Mouse (Mus musculus) retina, postnatal 7 days (tissue): ENCODE measurements at regions not wholly inside any gene's neighbourhood (a gene's known extent, or its start where the extent isn't known, plus 50 kb on each side); places are given as distances from the start of the nearest gene placed in this dataset.

Experiments used
- DNase-seq: peaks from one replicate; pipeline ENCODE4 v3.0.0-alpha.2; 2012; ENCODE audit warnings: low read depth, low spot score

DNA sequence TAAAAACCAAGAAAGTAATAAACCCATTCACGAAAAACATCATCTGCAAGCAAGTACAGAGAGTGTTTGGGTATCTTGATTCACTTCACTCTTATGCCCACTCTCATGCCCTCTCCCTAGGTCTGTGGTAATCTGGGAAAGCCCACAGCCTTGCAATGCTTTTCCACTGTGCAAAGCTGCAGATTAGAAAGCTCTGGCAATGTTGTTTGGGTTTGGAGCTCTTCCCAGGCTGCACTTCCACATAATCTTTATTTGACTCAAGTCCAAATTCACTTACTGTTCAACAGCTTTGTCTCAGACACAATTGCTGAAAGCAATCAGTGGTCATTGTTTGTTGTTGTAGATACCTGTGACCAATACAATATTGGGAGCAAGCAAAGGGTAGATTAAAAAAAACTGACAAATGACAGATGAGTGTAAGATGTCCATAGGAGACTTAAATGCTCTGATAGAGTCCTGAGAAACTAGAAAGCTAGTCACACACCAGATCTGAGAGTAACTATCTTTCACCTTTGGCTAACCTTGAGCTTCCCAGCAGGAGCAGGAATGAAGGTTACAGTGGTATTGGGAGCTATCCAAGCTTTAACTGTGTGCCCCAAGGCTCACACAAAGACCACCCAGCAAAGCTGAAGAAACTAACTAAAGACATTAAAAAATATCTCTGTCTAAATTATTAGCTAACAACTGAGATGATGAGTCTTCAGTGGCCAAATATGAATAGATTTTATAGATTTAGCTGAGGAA is 325.7 kb upstream of the Klf12 start:
- DNase-seq: no peak

DNA sequence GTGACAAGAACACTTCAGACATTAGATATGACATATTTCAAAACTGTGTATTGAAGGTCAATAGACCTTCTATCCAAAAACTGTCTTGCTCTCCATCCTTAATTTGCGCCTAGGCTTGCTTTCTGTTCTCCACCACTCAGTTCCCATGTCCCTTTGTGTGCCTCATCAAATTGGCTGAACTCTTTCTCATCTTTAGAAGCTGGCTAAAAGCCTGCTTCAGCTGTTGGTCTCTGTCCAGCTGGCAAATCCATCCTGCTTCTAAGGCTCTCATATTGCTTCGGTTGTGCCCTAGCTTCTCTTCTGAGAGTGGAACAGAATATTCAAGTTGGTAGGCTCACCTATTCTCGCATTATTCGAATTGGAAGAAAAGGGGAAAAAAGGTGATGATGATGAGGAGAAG is 322.6 kb upstream of the Klf12 start:
- DNase-seq: no peak

DNA sequence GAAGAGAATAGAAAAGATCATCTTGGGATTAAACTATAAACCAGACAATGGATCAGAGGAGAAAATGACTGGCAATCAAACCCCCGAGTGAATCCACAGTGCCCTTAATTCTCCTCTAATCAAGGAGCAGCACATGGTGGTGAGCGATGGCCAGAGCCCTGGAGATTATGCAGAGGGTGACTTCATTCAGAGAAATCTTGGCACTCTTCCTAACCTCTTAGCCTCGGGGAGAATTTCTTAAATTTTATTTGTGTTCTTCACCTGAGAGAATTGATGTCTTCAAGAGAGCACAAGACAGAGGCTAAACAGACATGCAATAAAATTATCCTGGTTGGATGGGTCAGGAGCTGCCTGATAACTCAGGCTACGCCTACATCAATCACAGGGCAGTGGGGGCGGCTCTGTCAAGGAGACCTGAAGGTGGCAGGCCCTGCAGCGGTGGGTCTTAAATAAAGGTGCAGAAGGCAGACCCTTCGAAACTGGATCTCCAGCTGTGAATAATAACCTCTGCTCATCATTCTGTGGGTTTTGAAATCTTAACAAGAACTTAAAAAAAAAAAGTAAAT is 316.5 kb upstream of the Klf12 start:
- DNase-seq: no peak

DNA sequence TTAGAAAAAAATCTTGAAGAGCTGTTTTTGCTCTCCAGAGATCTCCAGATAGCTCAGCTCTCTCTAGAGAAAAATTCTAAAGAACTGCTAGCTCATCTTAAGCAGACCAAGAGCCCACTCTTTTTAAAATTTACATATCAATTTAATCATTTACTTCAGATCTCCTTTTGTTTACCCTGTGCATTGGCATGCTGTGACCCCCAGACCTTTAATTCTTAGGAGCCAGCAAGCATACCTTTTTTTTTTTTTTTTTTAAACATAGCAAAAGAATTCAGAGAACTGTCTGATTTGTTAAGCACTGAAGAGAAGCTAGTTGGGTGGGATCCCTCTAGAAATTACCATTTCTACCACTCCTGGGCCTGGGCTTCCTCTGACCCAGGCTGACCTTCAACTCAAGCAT is 285.5 kb upstream of the Klf12 start:
- DNase-seq: no peak

DNA sequence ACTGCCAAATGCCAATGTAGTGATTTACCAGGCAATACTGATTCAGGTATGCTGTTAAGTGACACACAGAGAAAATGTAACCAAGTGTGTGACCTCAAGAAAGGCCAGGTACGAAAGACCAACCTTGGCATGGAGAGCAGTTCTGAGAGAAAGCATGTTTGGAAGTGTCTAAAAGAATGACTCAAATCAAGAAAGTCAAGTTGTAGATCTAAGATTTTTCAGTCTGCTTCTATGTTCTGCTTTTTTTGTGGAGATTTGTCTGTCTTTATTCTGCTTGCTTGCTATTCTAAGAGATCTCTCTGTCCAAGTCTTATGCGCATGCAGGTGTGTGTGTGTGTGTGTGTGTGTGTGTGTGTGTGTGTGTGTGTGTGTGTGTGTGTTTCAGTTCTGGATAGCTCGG is 277.4 kb upstream of the Klf12 start:
- no peak for DNase-seq

DNA sequence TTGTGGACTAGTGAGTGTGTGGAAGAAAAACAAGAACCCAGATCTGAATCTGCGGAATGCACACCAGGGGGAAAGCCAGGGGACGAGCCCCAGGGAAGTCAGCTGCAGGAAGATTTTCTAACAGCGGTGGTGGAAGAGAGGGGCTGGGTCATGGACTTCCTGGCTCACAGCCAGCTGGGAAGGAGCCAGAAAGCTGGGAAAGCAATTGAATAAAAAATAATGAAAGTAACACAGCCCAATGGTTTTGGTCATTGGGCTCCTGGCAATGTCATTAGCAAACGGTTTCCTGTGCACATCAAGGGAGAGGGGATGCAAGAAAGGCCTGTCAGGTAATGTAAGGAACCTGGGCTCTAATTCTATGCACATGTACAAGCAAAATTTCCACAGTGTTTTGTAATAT is 273.9 kb upstream of the Klf12 start:
- DNase-seq: peak; percentile 37

DNA sequence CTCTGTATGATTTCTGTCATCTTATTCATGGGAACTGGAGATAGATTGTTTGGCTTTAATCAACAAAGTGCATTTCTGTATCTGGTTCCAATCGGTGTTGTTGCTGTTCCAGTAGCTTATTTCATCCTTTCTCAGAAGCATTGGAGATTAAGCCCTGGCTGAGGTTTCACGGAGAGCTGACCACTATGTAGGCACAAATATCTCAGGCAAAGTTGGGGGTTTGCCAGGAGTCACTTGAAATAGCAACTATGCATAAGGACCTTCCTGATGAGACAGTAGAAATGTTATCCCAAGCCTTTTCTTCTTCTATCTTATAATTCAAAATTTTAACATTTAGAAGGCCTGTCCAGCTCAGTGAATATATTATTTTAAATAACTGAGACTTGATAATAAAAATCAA is 268.0 kb upstream of the Klf12 start:
- no peak for DNase-seq

DNA sequence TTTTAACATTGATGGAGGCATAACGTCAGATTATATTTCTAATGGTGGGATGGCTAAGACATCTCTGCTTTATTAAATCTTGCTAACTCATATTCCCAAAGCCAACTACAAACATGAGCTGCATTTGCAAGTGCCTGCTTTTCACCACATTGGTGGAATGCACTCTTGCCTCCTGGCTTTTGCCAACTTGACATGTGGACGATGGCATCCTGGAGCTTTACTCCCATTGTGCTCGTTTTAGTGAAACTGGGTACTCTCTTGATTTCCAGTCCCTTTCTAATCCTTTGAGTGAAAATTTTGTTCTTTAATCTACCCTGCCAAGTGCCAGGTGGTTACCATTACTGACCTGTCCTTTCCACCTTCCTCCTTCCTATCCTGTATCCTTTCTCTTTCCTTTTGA is 265.8 kb upstream of the Klf12 start:
- DNase-seq: no peak

DNA sequence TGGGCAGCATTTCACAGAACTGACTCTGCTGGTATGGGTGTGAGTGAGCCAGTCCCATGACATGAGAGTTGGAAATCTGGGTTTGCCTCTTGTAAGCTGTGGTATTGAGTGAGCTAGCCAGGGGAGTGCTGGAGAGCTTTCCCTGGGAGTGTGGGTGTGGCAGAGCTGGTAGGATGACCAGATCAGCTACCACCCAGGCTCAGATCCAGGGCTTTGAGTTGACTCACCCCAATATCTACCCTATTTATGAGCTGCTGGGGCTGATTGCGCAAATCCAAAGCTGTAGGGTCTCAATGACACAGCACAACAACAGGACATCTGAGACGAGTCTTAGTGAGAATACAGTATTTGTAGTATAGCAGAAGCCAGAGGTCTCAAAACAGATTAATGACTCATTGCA is 245.7 kb upstream of the Klf12 start:
- no peak for DNase-seq

DNA sequence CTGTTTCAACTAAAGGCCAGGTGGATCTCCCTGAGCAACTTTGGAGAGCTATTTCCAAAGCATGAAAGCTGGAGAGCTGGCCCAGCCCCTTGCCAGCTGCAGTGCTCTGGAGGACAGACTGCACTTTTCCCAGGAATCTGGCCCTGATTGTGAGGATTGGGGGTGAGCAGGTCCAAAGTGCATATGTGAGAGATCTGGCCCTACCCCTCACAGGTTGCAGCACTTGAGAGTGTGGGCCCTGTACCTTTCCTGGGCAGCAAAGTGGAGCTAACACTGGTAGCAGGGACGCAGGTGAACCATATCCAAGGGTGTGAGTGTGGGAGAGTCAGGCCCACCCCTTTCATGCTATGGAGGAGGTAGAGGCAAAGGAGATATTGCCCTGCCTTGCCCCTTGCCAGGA is 245.3 kb upstream of the Klf12 start:
- DNase-seq: no peak

DNA sequence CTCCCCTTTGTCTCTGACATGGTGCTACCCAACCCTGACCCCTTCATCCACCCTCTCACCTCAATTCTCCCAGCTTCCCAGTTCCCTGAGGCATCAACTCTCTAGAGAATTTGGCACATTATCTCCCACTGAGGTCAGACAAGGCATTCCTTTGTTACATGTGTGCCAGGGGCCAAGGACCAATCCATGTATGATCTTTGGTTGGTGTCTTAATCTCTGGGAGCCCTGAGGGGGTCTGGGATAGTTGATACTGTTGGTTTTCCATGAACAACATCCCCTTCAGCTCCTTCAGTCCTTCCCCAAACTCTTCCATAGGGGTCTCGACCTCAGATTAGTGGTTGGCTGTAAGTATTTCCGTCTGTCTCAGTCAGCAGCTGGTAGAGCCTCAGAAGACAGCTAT is 224.9 kb upstream of the Klf12 start:
- no peak for DNase-seq

DNA sequence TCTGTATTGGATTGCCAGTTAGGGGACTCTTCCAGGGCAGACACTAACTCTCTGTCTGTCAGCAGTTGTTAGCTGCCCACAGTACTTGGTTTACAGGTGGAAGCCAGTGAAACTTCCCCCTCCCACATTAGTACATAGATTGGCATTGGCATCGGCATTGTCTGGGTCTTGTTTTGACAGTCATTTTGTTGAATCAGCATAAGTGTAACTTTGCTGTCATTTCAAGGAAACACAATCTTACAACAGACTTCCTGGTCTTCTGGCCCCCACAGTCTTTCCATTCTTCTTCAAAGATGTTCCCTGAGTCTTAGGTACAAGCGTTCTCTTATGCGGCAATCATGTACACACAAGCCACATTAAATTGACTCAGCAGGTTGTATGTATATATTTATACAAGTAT is 223.6 kb upstream of the Klf12 start:
- no peak for DNase-seq

DNA sequence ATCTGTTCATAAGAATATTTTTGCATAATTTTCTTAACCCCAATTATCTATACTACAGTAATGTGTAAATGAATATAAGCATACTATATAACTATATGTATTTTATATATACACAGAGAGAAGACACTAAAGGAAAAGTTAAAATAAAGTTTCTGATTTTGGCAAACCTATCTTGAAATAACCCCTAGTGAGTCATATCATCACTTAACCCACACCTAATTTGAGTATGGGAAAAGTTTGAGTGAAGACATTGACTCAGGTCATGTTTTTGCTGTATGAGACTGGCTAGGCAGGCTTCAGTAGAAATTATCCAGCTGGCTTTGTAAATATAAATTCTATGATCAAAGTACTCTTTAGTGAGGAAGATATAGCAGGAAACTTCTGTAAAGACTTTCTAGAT is 223.1 kb upstream of the Klf12 start:
- no peak for DNase-seq

DNA sequence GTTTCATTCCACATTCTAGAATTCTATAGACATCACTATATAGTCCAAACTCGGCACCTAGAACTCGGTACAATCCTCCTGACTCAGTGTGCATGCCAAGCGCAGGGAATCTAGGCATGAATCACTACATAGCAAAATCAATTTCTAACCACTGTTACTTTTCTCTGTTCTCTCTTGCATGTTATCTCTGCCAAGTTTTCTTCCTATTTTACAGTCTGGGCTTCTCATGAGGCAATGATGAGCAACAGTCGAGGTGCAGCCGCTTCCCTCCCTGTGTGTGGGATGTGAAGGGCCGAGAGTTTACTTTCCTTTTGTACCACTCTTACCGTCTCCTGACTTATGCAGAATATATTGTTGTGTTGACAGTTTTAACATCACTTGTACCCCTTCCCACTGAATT is 204.4 kb upstream of the Klf12 start:
- no peak for DNase-seq

DNA sequence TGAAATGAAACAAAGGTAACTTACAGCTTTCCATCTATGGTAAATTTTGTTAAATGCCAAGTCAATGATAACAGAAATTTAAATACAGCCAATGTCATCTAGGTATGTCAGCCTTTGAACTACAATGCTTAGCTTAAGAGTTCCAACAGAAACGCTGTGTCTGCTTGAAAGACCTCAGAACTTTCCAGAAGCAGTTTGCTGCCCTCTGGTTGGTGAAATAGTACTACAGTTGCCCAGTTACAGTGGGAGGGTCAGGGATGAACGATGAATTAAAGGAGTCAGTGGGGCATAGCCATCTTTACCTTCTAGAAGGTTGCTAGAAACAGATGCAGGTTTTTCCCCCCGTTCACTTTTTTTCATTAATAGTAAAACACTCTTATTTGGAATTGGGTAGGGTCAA is 201.0 kb upstream of the Klf12 start:
- DNase-seq: no peak

DNA sequence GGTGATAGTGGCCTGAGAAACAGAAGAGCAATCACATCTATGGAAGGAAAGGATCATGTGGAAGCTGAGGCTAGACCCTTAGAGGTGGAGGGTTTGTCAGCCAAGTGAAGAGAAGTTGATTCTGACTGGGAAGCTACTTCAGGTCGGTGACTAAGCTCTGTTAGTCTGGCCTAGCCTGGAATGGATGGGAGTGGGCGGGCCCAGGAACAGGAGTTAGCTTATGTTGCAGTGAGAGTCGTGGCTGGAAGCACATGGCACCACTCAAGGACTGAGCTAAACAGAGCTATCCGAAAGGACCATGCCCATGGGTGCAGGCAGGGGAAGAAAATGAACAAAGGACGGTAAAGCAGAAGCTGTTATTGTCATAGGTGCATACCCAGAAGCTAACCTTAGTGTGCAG is 199.6 kb upstream of the Klf12 start:
- no peak for DNase-seq

DNA sequence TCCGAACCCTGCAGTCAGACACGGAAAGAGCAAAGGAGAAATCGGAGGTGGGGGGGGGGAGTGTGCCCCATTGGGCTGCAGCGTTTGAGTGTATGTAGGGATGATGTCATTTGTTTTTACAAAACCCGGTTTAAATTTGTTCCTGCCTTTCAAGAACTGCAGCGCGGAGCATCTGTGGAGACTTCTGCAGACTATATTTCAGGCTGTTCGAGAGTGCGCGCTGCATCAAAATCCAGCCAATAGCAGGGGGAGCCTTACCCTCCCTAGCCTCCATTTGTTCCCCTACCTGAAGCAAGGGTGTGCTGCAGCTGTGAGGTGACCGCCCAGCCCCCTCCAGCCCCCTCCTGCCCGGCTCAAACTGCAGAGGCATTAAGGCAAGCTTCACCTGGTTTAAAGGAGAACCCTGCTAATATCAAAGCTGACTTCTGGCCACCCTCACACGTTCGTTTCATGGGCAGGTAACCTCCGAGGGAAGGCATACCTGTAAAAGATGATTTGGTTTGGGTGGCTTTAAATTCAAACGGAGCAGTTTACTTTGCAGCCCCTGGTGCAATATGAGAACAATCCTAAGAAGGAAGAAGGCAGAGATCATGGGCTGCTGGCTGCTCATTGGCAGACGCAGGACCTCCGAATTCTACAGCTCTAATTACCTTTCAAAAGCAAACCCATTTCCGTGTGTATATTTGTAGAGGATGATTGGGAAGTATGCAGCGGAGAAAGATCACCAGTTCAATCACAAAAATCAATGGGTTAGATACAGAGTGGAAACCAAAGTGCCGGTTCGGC is 193.3 kb upstream of the Klf12 start:
- no peak for DNase-seq

DNA sequence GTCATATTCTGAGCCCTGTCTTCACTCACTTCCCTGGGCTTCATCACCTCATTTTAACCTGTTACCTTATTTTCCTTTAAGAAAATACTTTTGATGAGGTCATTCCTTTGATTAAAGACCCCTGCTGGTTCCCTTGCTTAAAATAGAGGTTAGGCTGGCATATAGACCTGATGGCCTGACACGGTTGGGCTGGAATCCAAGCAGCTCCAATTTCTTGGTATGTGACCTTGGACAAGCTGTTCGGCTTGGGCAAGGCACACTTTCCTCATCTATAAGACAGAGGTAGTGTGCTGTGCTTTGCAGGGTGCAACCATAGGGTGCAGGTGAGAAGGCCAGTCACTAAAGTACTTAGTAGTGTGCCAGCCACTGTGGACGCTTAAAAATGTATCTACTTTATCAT is 183.8 kb upstream of the Klf12 start:
- no peak for DNase-seq

DNA sequence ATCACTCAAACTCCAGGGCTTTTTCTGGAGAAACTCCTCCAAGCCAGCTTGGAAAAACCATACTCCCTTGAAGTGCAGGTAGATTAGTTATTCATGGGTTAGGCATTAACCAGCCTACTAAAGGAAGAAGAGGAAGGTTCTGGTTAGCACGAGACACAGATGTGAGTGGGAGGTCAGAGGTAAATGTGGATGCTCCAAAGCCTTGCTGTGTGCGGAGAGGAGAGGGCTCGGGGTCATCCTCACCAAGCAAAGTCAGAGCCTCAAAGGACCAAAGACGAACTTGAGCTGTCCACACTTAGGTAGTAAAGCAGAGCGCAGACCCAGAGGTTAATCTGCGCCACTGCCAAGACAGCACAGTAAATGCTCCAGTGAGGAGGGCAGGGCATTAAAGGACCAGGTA is 177.8 kb upstream of the Klf12 start:
- no peak for DNase-seq

DNA sequence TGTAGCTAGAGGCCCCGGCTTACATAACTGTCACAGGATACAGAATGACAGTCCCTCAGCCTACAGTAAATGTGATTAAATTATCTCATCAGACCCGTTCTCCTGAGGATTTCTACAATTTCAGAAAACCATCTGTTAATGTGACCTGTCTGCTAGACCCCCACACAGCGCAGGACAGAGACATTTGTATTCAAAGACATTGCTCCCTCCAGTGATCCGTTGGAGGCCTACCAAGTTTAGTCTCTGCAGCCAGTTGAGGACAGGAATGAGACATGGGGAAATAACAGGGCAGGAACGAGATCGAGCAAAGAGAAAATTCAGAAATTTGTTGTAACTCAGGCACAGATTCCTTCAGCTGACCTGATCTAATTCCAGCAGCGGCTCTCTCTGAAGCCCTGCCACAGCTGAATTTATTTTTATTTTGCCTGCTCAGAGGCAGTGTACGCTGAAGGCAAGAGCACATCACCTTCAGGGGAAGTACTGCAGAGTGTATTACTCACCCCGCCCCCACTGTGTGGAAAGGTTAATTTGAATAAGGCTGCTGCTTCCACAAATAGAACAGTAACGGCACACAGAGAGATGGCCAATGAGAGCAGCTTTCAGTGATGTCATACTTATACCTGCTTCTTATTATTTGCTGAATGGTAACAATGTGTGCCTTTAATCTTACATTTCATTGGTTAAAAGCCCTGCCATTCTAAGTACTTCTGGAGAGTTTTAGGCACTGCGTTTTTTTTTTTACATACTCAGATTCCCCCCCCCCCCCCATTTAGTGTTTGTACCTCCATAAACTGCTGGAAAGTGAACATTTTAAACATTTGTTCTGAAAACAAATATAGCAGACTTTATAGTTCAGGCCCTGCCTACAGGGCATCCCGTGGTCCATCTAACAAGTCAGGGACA is 176.9 kb upstream of the Klf12 start:
- no peak for DNase-seq

DNA sequence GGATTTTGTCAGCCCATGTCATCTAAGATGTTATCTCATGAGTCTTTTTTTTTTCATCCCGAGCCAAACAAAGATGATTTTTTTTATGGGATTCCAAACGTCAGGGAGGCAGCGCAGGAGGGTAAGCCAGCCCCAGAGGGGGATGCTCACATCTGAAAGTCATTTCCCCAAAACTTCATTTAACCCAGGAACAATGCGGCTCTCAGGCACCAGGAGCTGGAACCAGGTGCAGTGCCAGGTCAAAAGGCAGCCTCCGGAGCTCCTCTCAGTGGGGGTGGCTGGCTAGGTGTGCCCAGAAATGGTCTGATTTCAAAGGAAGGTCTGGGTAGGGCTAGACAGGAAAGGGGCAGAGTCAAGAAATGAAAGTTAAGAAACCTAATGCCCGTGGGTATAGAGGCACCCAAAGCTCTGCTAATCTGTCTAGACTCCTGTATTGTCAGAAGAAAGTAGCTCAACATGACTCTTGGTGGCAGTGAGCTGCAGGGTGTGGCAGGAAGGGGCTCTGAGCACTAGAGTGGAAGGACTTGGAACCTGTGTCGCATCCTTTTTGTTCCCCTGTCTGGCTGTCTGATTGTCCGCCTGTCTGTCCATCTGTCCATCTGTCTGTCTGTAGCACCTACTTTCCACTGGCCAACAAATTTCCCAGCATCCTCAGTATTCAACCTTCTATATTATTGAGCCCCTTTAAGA is 175.3 kb upstream of the Klf12 start:
- no peak for DNase-seq
